Mouse (Mus musculus) hindbrain, embryonic 16.5 days (tissue): ENCODE measurements around the gene Tmem138. TPM values are rescaled to one million over a fixed set of nuclear protein-coding genes. Genes with fewer than 3 reads are reported as not detected.
"Not testable (repeated sequence)": the region's sequence is repeated elsewhere in the genome, so short reads cannot be mapped to it uniquely, and the experiment has no call there.

Experiments
- ATAC-seq: fragments of 200-750 bp; cut with Nextera tagmentation; 2 replicates; pipeline ENCODE4 v1.8.0; 2017; ENCODE audit warnings: moderate TSS enrichment, moderate library complexity
- H3K27ac ChIP-seq: fragments of 300-500 bp; sonication (generic); 2 replicates; pipeline ENCODE4 v1.5.1; 2014; ENCODE audit warnings: low read depth, mild to moderate bottlenecking, control low read depth, low read length, moderate library complexity
- H3K27me3 ChIP-seq: fragments of 300-500 bp; sonication (generic); replicated peaks from 2 replicates; pipeline ENCODE4 v1.6.1; 2014; ENCODE audit warnings: low read length; ENCODE audit not compliant: control insufficient read depth, insufficient read depth
- H3K36me3 ChIP-seq: fragments of 300-500 bp; sonication (generic); 2 replicates; pipeline ENCODE4 v1.6.1; 2014; ENCODE audit warnings: mild to moderate bottlenecking, low read length, moderate library complexity, mixed read lengths; ENCODE audit not compliant: control insufficient read depth, insufficient read depth
- H3K4me1 ChIP-seq: fragments of 300-500 bp; sonication (generic); 2 replicates; pipeline ENCODE4 v1.6.1; 2014; ENCODE audit warnings: low read depth, low read length; ENCODE audit not compliant: control insufficient read depth, insufficient read depth
- H3K4me2 ChIP-seq: fragments of 300-500 bp; sonication (generic); 2 replicates; pipeline ENCODE4 v1.6.1; 2014; ENCODE audit warnings: mild to moderate bottlenecking, low read length, control low read depth, moderate library complexity
- H3K4me3 ChIP-seq: fragments of 300-500 bp; sonication (generic); 2 replicates; pipeline ENCODE4 v1.5.1; 2014; ENCODE audit warnings: mild to moderate bottlenecking, low read length, control low read depth, moderate library complexity
- H3K9ac ChIP-seq: fragments of 300-500 bp; sonication (generic); 2 replicates; pipeline ENCODE4 v1.6.1; 2014; ENCODE audit warnings: low read depth, mild to moderate bottlenecking, control low read depth, low read length, moderate library complexity
- H3K9me3 ChIP-seq: fragments of 300-500 bp; sonication (generic); 2 replicates; pipeline ENCODE4 v1.6.1; 2014; ENCODE audit warnings: mild to moderate bottlenecking, low read length, moderate library complexity; ENCODE audit not compliant: control insufficient read depth
- WGBS: fragments of 180-500 bp; shearing (Covaris S2); extraction: QIAGEN DNeasy Blood & Tissue Kit; methylation state at CpG from one replicate; pipeline ENCODE4 v1.1.7; 2014; 5-methylcytosine and 5-hydroxymethylcytosine counted together
- polyA plus RNA-seq: library from polyadenylated mRNA; unstranded; fragments of >200 nt; fragmentation: Nextera tagmentation; extraction: Ambion mirVana; gene quantifications from 2 replicates; pipeline ENCODE4 v1.2.1, GENCODE M21; 2015

The Tmem138 gene
- polyA plus RNA-seq, 1 experiment from 2014 or later, result 36.2 TPM

DNA sequence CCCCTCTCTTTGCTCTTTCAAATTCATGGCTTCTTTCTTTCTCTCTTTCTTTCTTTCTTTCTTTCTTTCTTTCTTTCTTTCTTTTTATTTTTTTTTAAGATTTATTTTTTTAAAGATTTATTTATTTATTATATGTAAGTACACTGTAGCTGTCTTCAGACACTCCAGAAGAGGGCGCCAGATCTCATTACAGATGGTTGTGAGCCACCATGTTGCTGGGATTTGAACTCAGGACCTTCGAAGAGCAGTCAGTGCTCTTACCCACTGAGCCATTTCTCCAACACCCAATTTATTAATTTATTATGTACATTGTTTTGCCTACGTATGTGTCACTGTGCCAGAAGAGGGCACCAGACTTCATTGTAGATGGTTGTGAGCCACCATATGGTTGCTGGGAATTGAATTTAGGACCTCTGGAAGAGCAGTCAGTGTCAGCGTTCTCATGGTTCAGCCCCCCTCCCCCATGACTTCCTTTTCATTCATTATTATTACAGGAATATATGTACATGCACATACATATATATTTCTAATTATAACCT, 19.3 kb downstream of the Tmem138 start:
- not testable (repeated sequence) for H3K4me3 ChIP-seq, ATAC-seq, H3K27me3 ChIP-seq, H3K9me3 ChIP-seq, H3K27ac ChIP-seq, H3K4me2 ChIP-seq, H3K9ac ChIP-seq, H3K36me3 ChIP-seq
- 70% methylated on average over 4 of the region's 4 CpGs for WGBS
- H3K4me1 ChIP-seq, result peaks cover 12% of the 10 kb centered on the region

DNA sequence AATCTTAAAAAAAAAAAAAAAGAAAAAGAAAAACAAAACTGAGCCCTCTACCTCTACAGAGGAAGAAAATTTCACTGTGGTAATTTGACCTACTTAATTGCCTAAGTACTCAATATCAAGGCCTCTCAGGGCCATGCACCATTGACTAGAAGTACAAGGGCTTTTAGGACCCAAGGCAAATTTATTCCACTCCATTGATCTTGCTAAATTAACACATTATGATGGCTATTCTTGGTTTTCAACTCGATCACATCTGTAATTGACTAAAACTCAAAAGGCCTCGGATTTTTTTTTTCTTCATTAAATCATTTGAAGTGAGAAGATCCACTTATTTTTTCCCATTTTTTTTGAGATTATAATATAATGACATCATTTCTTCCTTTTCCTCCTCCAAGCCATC, 19.7 kb downstream of the Tmem138 start:
- Histone ChIP-seq H3K27me3 (no peaks in the 10 kb centered on the region), H3K4me3 (no peak overlapping the region), H3K27ac (no peak overlapping the region), H3K4me2 (no peak overlapping the region), H3K36me3 (no peaks in the 10 kb centered on the region), H3K9me3 (no peaks in the 10 kb centered on the region), H3K9ac (no peak overlapping the region), H3K4me1 (peaks cover 12% of the 10 kb centered on the region)
- no peak for ATAC-seq
- WGBS, result 68% methylated on average over 2 of the region's 2 CpGs

- Histone ChIP-seq H3K4me3 (no peak overlapping the region), H3K27me3 (no peaks in the 10 kb centered on the region), H3K4me1 (peaks cover 12% of the 10 kb centered on the region), H3K36me3 (no peaks in the 10 kb centered on the region), H3K9me3 (no peaks in the 10 kb centered on the region), H3K9ac (no peak overlapping the region), H3K4me2 (no peak overlapping the region), H3K27ac (no peak overlapping the region)
- ATAC-seq, result no peak
- 62% methylated on average over 2 of the region's 2 CpGs for WGBS
Observed at GRCm38 (mm10) chr19:10557001-10557400, 20.2 kb downstream of the Tmem138 start.

- H3K9ac ChIP-seq, result peak within 1 kb of the TSS; percentile 88
- H3K4me2 ChIP-seq, result peak within 1 kb of the TSS; percentile 89
- peaks cover 12% of the 10 kb centered on the region for H3K4me1 ChIP-seq
- peak within 1 kb of the TSS; percentile 70 for H3K4me3 ChIP-seq
- under 1% methylated on average over 43 of the region's 43 CpGs for WGBS
- no peaks in the 10 kb centered on the region for H3K27me3 ChIP-seq
- peak; percentile 98 for ATAC-seq
- H3K27ac ChIP-seq, result peak within 1 kb of the TSS; percentile 87
- no peaks in the 10 kb centered on the region for H3K9me3 ChIP-seq
- H3K36me3 ChIP-seq, result peaks cover 6% of the 10 kb centered on the region
Observed at GRCm38 (mm10) chr19:10555624-10556510, 21.3 kb downstream of the Tmem138 start, which contains the start of gene Tmem216. TSS of gene Tmem216 (minus strand) at chr19:10556238.

- no peak overlapping the region for H3K9ac ChIP-seq
- WGBS, result 94% methylated on average over 5 of the region's 5 CpGs
- H3K9me3 ChIP-seq, result no peaks in the 10 kb centered on the region
- H3K4me1 ChIP-seq, result no peaks in the 10 kb centered on the region
- H3K27ac ChIP-seq, result no peak overlapping the region
- H3K4me2 ChIP-seq, result no peak overlapping the region
- no peak overlapping the region for H3K4me3 ChIP-seq
- peaks cover 62% of the 10 kb centered on the region for H3K36me3 ChIP-seq
- H3K27me3 ChIP-seq, result no peaks in the 10 kb centered on the region
- ATAC-seq, result no peak
Observed at GRCm38 (mm10) chr19:10539454-10539853, 37.7 kb downstream of the Tmem138 start.

GRCm38 (mm10) chr19:10530082-10530481, 47.1 kb downstream of the Tmem138 start:
- no peaks in the 10 kb centered on the region for H3K27me3 ChIP-seq
- ATAC-seq, result no peak
- no peaks in the 10 kb centered on the region for H3K9me3 ChIP-seq
- H3K4me3 ChIP-seq, result no peak overlapping the region
- 100% methylated on average over 1 of the region's 1 CpGs for WGBS
- peaks cover 17% of the 10 kb centered on the region for H3K4me1 ChIP-seq
- H3K27ac ChIP-seq, result no peak overlapping the region
- H3K4me2 ChIP-seq, result no peak overlapping the region
- no peak overlapping the region for H3K9ac ChIP-seq
- peaks cover 21% of the 10 kb centered on the region for H3K36me3 ChIP-seq

DNA sequence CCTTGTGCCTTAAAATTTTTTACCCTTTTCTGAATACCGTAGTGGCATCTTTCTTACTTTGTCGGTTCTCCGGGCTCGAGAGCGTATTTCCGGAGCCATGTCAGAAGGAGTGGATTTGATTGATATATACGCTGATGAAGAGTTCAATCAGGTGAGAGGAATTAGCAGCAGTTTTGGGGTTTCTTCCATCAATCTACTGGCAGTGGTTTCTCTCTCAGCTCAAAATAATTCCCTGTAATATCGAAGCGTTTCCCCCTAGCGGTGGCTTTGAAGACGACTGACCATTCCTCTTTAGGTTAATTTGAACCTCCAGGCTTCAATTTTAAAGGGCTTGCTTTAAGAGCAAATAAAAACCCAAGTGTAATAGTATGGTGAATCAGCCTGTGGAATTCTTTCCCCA, 51.3 kb downstream of the Tmem138 start, which contains the start of gene Sdhaf2:
Sdhaf2 (minus strand) TSS at position 233 of the 400 bp plus-strand sequence.
- Histone ChIP-seq H3K9me3 (no peaks in the 10 kb centered on the region), H3K27me3 (no peaks in the 10 kb centered on the region), H3K9ac (peak within 1 kb of the TSS; percentile 99), H3K4me2 (peak within 1 kb of the TSS; percentile 74), H3K4me1 (peaks cover 23% of the 10 kb centered on the region), H3K27ac (peak within 1 kb of the TSS; percentile 98), H3K4me3 (peak within 1 kb of the TSS; percentile 100), H3K36me3 (peaks cover 3% of the 10 kb centered on the region; the same call in 1 of the 2 replicates)
- peak; percentile 18 for ATAC-seq
- WGBS, result 1% methylated on average over 11 of the region's 11 CpGs

GRCm38 (mm10) chr19:10525106-10525901, 51.9 kb downstream of the Tmem138 start, which contains the start of gene Cpsf7:
TSS of gene Cpsf7 (plus strand) at chr19:10525266.
- H3K4me2 ChIP-seq, result peak within 1 kb of the TSS; percentile 74
- H3K9ac ChIP-seq, result peak within 1 kb of the TSS; percentile 99
- no peaks in the 10 kb centered on the region for H3K27me3 ChIP-seq
- under 1% methylated on average over 42 of the region's 93 CpGs for WGBS
- H3K4me1 ChIP-seq, result peaks cover 23% of the 10 kb centered on the region
- ATAC-seq, result peak; percentile 94
- H3K9me3 ChIP-seq, result no peaks in the 10 kb centered on the region
- peak within 1 kb of the TSS; percentile 98 for H3K27ac ChIP-seq
- peaks cover 3% of the 10 kb centered on the region; the same call in 1 of the 2 replicates for H3K36me3 ChIP-seq
- peak within 1 kb of the TSS; percentile 100 for H3K4me3 ChIP-seq
